9 mouse cellular contexts compared by ENCODE assay signal in genomic region chr7:45634946-45635681, GRCm38 (mm10). TPM values are rescaled to one million over a fixed set of nuclear protein-coding genes. Genes with fewer than 3 reads are reported as not detected.
A peak's percentile ranks its signal among the peaks of the same experiment; 100 is the strongest.
DNase-seq lines count a peak whose midpoint lies in the region; ATAC-seq and TF ChIP-seq lines count a peak whose summit lies in the region.
"Had no signal": no experiment of that assay in that cellular context is flagged by ENCODE, and none has a peak within 500 bp of the region (broad histone marks: within the 10 kb centered on the region; RNA-seq: fewer than 3 reads in every experiment).

No protein-coding gene starts in this region.

- no peak overlapping the region for H3K9ac ChIP-seq in embryonic facial prominence, embryonic 12.5 days
- no peak overlapping the region for H3K9ac ChIP-seq in ES-E14 (ENCODE audit: insufficient read depth, low read depth, low read length, poor library complexity, severe bottlenecking)
- H3K9ac ChIP-seq in heart, embryonic 15.5 days = no peak overlapping the region
- no peak overlapping the region for H3K9ac ChIP-seq in lung, postnatal 0 days (replicated peaks; ENCODE audit: low read depth)

- no peak for DNase-seq in embryonic facial prominence, embryonic 10.5 days (ENCODE audit: low spot score)
- DNase-seq in ES-E14 (ENCODE audit: low read depth, low spot score) = no peak
- peak; percentile 85 for DNase-seq in lung, postnatal 0 days (ENCODE audit: low spot score)
- DNase-seq in layer of hippocampus, adult 9-10 months (ENCODE audit: low spot score) = no peak
- DNase-seq in frontal cortex, postnatal 36 days (ENCODE audit: low spot score in 2 of 2) = no peak
- DNase-seq in right cerebral cortex, adult 18-20 months = no peak

- no peak overlapping the region for H3K4me3 ChIP-seq in embryonic facial prominence, embryonic 12.5 days
- no peak overlapping the region for H3K4me3 ChIP-seq in embryonic facial prominence, embryonic 10.5 days
- H3K4me3 ChIP-seq in ES-E14 (ENCODE audit: insufficient read depth in 1 of 2, low read depth in 1 of 2, low read length in 2 of 2, poor library complexity in 1 of 2, severe bottlenecking in 1 of 2) = no peak overlapping the region
- no peak overlapping the region for H3K4me3 ChIP-seq in heart, embryonic 15.5 days
- H3K4me3 ChIP-seq in lung, postnatal 0 days (ENCODE audit: low read depth, low read length) = no peak overlapping the region

- H3K27ac ChIP-seq in embryonic facial prominence, embryonic 12.5 days = 0 out of 2 replicates have a peak overlapping the region, but pooled peaks have one; percentile 23
- H3K27ac ChIP-seq in embryonic facial prominence, embryonic 10.5 days (replicated peaks) = no peak overlapping the region
- no peak overlapping the region for H3K27ac ChIP-seq in ES-E14 (ENCODE audit: insufficient read depth, low read depth, low read length, poor library complexity, severe bottlenecking)
- peak overlapping the region; percentile 75 for H3K27ac ChIP-seq in heart, embryonic 15.5 days
- peak overlapping the region; percentile 71 for H3K27ac ChIP-seq in lung, postnatal 0 days (ENCODE audit: low read length)

- H3K4me2 ChIP-seq in embryonic facial prominence, embryonic 12.5 days (replicated peaks) = no peak overlapping the region
- no peak overlapping the region for H3K4me2 ChIP-seq in heart, embryonic 15.5 days
- H3K4me2 ChIP-seq in lung, postnatal 0 days (replicated peaks; ENCODE audit: low read depth, low read length) = no peak overlapping the region

- no peak for ATAC-seq in embryonic facial prominence, embryonic 12.5 days (ENCODE audit: insufficient number of reproducible peaks, insufficient read depth, low FRiP score, low TSS enrichment)
- no peak for ATAC-seq in heart, embryonic 15.5 days (replicated peaks; ENCODE audit: insufficient number of reproducible peaks, insufficient read depth, low FRiP score, low read depth)
- ATAC-seq in lung, postnatal 0 days = peak; percentile 42

- 88% methylated on average over 11 of the region's 11 CpGs for WGBS in embryonic facial prominence, embryonic 12.5 days
- 90% methylated on average over 11 of the region's 11 CpGs for WGBS in embryonic facial prominence, embryonic 10.5 days
- 74% methylated on average over 11 of the region's 11 CpGs for WGBS in heart, embryonic 15.5 days
- whole genome bisulfite sequencing in lung, postnatal 0 days = 62% methylated on average over 11 of the region's 11 CpGs

- H3K4me1 ChIP-seq in embryonic facial prominence, embryonic 12.5 days = peaks cover 16% of the 10 kb centered on the region
- peaks cover 36% of the 10 kb centered on the region for H3K4me1 ChIP-seq in embryonic facial prominence, embryonic 10.5 days
- peaks cover 1 to 10% of the 10 kb centered on the region in 2 experiments; a peak in 2 of 4 replicates for H3K4me1 ChIP-seq in ES-E14 (ENCODE audit: control insufficient read depth in 2 of 2, insufficient read depth in 2 of 2, low read length in 2 of 2, poor library complexity in 1 of 2)
- peaks cover 54% of the 10 kb centered on the region for H3K4me1 ChIP-seq in heart, embryonic 15.5 days (replicated peaks)
- peaks cover 20% of the 10 kb centered on the region; the same call in 1 of the 2 replicates for H3K4me1 ChIP-seq in lung, postnatal 0 days (ENCODE audit: insufficient read depth, low read depth, low read length)

- peak; percentile 85 for TF ChIP-seq EP300 in lung, postnatal 0 days (IDR thresholded peaks at IDR 0.05)

- TF ChIP-seq CTCF in lung, postnatal 0 days (IDR thresholded peaks at IDR 0.05) = no peak

- in situ Hi-C loops in ES-E14 (cut with MboI; ENCODE audit: low sequenced_read_pairs in 2 of 2, unreplicated experiment in 2 of 2) = no loop called here

- H3K36me3 ChIP-seq in embryonic facial prominence, embryonic 12.5 days = peaks cover 8% of the 10 kb centered on the region; the same call in 1 of the 2 replicates
- peaks cover 14% of the 10 kb centered on the region for H3K36me3 ChIP-seq in embryonic facial prominence, embryonic 10.5 days (replicated peaks)
- peaks cover 2% of the 10 kb centered on the region; the same call in 1 of the 2 replicates for H3K36me3 ChIP-seq in ES-E14 (ENCODE audit: control insufficient read depth, insufficient read depth, low read length, poor library complexity, severe bottlenecking)
- peaks cover 8% of the 10 kb centered on the region for H3K36me3 ChIP-seq in heart, embryonic 15.5 days
- H3K36me3 ChIP-seq in lung, postnatal 0 days (ENCODE audit: insufficient read depth, low read length) = 0 out of 2 replicates have a peak, but pooled peaks cover 5% of the 10 kb centered on the region

- H3K9me3 ChIP-seq in embryonic facial prominence, embryonic 12.5 days = no peaks in the 10 kb centered on the region
- peaks cover 7% of the 10 kb centered on the region; the same call in 1 of the 2 replicates for H3K9me3 ChIP-seq in embryonic facial prominence, embryonic 10.5 days
- no peaks in the 10 kb centered on the region for H3K9me3 ChIP-seq in ES-E14 (ENCODE audit: control insufficient read depth, insufficient read depth, low read depth, low read length)
- no peaks in the 10 kb centered on the region for H3K9me3 ChIP-seq in heart, embryonic 15.5 days (replicated peaks)
- H3K9me3 ChIP-seq in lung, postnatal 0 days (ENCODE audit: low read length) = no peaks in the 10 kb centered on the region

- H3K27me3 ChIP-seq in embryonic facial prominence, embryonic 12.5 days = peaks cover 6% of the 10 kb centered on the region; the same call in 1 of the 2 replicates
- H3K27me3 ChIP-seq in embryonic facial prominence, embryonic 10.5 days (replicated peaks; ENCODE audit: low read depth, poor library complexity, severe bottlenecking) = peaks cover 48% of the 10 kb centered on the region
- 0 out of 2 replicates have a peak, but pooled peaks cover 4% of the 10 kb centered on the region for H3K27me3 ChIP-seq in heart, embryonic 15.5 days
- H3K27me3 ChIP-seq in lung, postnatal 0 days (replicated peaks; ENCODE audit: insufficient read depth, low read length) = no peaks in the 10 kb centered on the region

TF ChIP-seq in ES-E14, 5 proteins besides CTCF, POLR2A, EP300 and RAD21:
- TF ChIP-seq ZNF384 (IDR thresholded peaks at IDR 0.05; ENCODE audit: low read depth, low read length) = 0 out of 2 replicates have a peak, but pooled peaks have one; percentile 8
- TF ChIP-seq HCFC1 (IDR thresholded peaks at IDR 0.05; ENCODE audit: borderline replicate concordance, insufficient read depth, low read length) = no peak

RNA-seq across cellular contexts. Expression of gene Mamstr, which starts 4.7 kb away (rescaled TPM):
- polyA plus RNA-seq in embryonic facial prominence, embryonic 12.5 days (2016; fragmentation: Nextera tagmentation; extraction: Ambion mirVana) = 4.0 and 5.4 TPM in 2 replicates
- 1.3 and 3.1 TPM in 2 replicates for polyA plus RNA-seq in embryonic facial prominence, embryonic 10.5 days (2016; fragmentation: Nextera tagmentation; extraction: Ambion mirVana)
- total RNA-seq in ES-E14 (2012; rRNA removed) = 0.71 and 0.74 TPM in 2 replicates
- polyA plus RNA-seq in heart, embryonic 15.5 days (2015; fragmentation: Nextera tagmentation; extraction: Ambion mirVana) = 7.3 and 7.4 TPM in 2 replicates
- 4.0 and 4.8 TPM in 2 replicates for polyA plus RNA-seq in lung, postnatal 0 days (2015; fragmentation: Nextera tagmentation; extraction: Ambion mirVana)

RNA-seq across cellular contexts. Expression of gene Rasip1, which starts 7.8 kb away (rescaled TPM):
- polyA plus RNA-seq in embryonic facial prominence, embryonic 12.5 days (2016; fragmentation: Nextera tagmentation; extraction: Ambion mirVana) = 16.4 and 16.8 TPM in 2 replicates
- 6.5 and 6.8 TPM in 2 replicates for polyA plus RNA-seq in embryonic facial prominence, embryonic 10.5 days (2016; fragmentation: Nextera tagmentation; extraction: Ambion mirVana)
- total RNA-seq in ES-E14 (2012; rRNA removed) = 5.3 and 8.6 TPM in 2 replicates
- polyA plus RNA-seq in heart, embryonic 15.5 days (2015; fragmentation: Nextera tagmentation; extraction: Ambion mirVana) = 19.6 and 23.4 TPM in 2 replicates
- 43.3 and 49.0 TPM in 2 replicates for polyA plus RNA-seq in lung, postnatal 0 days (2015; fragmentation: Nextera tagmentation; extraction: Ambion mirVana)

RNA-seq across cellular contexts. Expression of gene Izumo1, which starts 13.5 kb away (rescaled TPM):
- polyA plus RNA-seq in embryonic facial prominence, embryonic 12.5 days (2016; fragmentation: Nextera tagmentation; extraction: Ambion mirVana) = 0.10 and 0.23 TPM in 2 replicates
- polyA plus RNA-seq in embryonic facial prominence, embryonic 10.5 days (2016; fragmentation: Nextera tagmentation; extraction: Ambion mirVana) = 0.07 and 0.10 TPM in 2 replicates
- 0.31 and 0.63 TPM in 2 replicates for total RNA-seq in ES-E14 (2012; rRNA removed)
- 0.33 and 0.35 TPM in 2 replicates for polyA plus RNA-seq in heart, embryonic 15.5 days (2015; fragmentation: Nextera tagmentation; extraction: Ambion mirVana)
- polyA plus RNA-seq in lung, postnatal 0 days (2015; fragmentation: Nextera tagmentation; extraction: Ambion mirVana) = 0.19 and 0.32 TPM in 2 replicates

RNA-seq across cellular contexts. Expression of gene Fut1, which starts 18.0 kb away (rescaled TPM):
- 0.56 and 0.61 TPM in 2 replicates for polyA plus RNA-seq in embryonic facial prominence, embryonic 12.5 days (2016; fragmentation: Nextera tagmentation; extraction: Ambion mirVana)
- polyA plus RNA-seq in embryonic facial prominence, embryonic 10.5 days (2016; fragmentation: Nextera tagmentation; extraction: Ambion mirVana) = 0.07 and 0.44 TPM in 2 replicates
- 0.49 and 2.5 TPM in 2 replicates for total RNA-seq in ES-E14 (2012; rRNA removed)
- 0.15 and 0.66 TPM in 2 replicates for polyA plus RNA-seq in heart, embryonic 15.5 days (2015; fragmentation: Nextera tagmentation; extraction: Ambion mirVana)
- 0.13 and 0.18 TPM in 2 replicates for polyA plus RNA-seq in lung, postnatal 0 days (2015; fragmentation: Nextera tagmentation; extraction: Ambion mirVana)

RNA-seq across cellular contexts. Expression of gene Fgf21, which starts 19.8 kb away (rescaled TPM):
- polyA plus RNA-seq in embryonic facial prominence, embryonic 12.5 days (2016; fragmentation: Nextera tagmentation; extraction: Ambion mirVana) = 0.17 TPM in 1 of 2 replicates, not detected in the other
- polyA plus RNA-seq in embryonic facial prominence, embryonic 10.5 days (2016; fragmentation: Nextera tagmentation; extraction: Ambion mirVana) = not detected in 2 replicates
- total RNA-seq in ES-E14 (2012; rRNA removed) = 0.67 and 1.1 TPM in 2 replicates
- 0.13 and 1.2 TPM in 2 replicates for polyA plus RNA-seq in heart, embryonic 15.5 days (2015; fragmentation: Nextera tagmentation; extraction: Ambion mirVana)
- not detected in 2 replicates for polyA plus RNA-seq in lung, postnatal 0 days (2015; fragmentation: Nextera tagmentation; extraction: Ambion mirVana)
- polyA plus RNA-seq: frontal cortex, adult 2 months had no signal

Comparison
In these comparisons a context has a peak if more than half of its experiments do, and no peak if none do; other contexts are left out.
1. H3K27ac ChIP-seq: peak in embryonic facial prominence, embryonic 12.5 days (single experiment), heart, embryonic 15.5 days (single experiment) and lung, postnatal 0 days (single experiment); none in embryonic facial prominence, embryonic 10.5 days (single experiment) and ES-E14 (single experiment).